Mouse (Mus musculus) lung, postnatal 0 days (tissue): ENCODE measurements around the gene Usp6nl.

ENCODE experiments used
- CTCF ChIP-seq: IDR thresholded peaks from 2 replicates; pipeline ENCODE4 v1.5.1; 2016; ENCODE audit warnings: antibody characterized with exemption, mild to moderate bottlenecking
- EP300 ChIP-seq: IDR thresholded peaks from 2 replicates; pipeline ENCODE4 v1.6.1; 2016; ENCODE audit warnings: antibody characterized with exemption, mild to moderate bottlenecking, control low read depth

- TF ChIP-seq CTCF (no peak), EP300 (no peak)
Observed at GRCm38 (mm10) chr2:6417158-6417557, 94.7 kb downstream of the Usp6nl start.
